Mouse (Mus musculus): ENCODE data around the gene Hsph1.

The Hsph1 gene

DNA sequence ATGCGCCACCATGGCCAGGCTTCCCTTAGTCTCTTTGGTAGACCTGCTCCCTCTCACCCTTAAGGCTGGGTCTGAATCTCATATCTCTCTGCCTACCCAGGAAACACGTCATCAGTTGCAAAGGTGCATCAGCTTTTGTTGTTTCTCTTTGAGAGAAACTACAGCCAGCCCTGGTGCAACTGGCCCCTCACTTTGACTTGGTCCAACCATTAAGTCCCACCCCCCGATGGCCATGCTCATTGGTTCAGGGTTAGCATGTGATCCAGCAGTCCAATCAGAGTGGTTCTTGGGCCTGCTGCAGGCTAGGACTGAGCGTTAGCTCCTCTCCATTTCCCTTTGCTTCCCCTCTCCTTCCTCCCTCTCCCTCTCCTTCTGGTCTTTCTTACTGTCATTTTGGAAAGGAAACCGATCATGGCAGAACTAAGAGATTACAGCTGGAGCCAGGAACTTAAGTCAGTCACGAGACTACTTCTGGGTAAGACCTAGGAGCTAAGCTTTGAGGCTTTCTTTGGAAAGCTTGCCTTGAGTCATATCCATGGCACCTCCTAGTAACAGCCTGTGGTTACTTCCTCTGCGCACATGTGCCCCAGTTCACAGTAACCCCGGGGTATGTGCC lies 5.2 kb upstream of the Hsph1 start:
- DNase-seq = no peak

- no peak for DNase-seq
Measured at GRCm38 (mm10) chr5:149637306-149637705, 1.1 kb upstream of the Hsph1 start.

- DNase-seq = no peak
Measured at GRCm38 (mm10) chr5:149635556-149635955, 620 bp downstream of the Hsph1 start.

DNA sequence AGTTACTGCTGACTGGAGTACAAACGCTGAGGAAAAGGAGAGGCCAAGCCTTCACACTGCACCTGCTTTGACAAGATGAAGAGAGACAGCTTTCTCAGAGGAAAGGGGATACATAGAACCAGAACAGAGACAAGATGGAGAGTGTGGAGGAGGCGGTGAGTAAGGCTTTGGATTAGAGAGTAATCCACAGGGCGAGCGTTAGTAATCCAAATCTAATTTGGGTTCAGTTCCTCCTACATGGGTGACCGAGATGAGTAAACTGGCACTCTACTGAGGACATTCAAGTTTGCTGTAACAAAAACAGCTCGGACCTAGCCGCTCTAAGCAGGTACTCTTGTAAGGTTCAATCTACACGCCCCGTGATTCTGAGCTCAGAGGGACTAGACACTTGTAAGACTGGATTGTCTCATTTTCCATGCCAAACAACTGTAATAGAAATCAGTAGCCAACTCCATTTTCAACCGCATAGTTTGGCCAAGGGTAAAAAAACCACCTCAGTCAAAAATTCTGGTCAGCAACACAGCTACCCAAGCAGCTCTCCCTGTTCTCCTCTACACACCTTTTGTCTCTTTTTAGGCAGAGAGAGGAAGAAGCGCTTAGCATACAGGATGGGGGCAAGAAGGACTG lies 1.7 kb downstream of the Hsph1 start:
- DNase-seq = no peak

GRCm38 (mm10) chr5:149625547-149625946 lies 10.6 kb downstream of the Hsph1 start:
- DNase-seq = no peak

DNA sequence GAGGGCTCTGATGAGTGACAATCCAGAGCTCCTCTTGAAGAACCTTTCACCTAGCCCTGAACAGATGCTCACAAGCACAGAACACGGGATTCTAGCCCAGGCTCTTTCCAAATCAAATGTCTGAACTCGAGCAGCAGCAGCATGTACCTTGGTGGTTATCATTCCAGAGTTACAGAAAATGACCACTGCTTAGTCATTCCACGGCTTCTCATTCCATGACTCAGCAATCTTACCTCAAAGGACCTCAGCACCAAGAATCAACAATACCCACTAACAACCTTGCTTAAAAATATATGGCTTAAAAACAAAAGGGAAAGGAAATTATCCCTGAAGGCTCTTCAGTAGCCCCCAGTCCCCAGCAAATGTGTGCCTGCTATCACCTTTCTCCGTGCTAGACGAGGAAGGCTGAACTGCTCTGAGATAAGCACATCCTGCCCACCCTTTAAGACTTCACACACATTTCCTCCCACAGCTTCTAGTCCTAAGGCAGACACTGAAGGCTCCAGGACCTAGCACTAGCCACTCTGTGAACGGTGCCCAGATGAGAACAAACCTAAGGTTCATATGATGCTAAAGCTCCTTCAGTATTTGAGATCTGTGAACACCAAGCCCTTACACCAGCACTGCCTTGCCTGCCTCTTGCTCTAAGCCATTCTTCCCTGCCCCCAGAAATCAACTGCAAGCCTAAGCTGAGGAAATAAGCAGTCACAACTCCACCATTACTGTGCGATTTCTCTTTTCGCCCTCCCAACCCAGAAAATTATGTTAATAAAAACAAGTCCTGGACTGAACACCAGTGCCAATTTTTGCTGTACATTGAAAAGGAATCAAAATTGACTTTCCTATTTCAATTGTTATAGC lies 12.1 kb downstream of the Hsph1 start:
- DNase-seq = no peak

DNA sequence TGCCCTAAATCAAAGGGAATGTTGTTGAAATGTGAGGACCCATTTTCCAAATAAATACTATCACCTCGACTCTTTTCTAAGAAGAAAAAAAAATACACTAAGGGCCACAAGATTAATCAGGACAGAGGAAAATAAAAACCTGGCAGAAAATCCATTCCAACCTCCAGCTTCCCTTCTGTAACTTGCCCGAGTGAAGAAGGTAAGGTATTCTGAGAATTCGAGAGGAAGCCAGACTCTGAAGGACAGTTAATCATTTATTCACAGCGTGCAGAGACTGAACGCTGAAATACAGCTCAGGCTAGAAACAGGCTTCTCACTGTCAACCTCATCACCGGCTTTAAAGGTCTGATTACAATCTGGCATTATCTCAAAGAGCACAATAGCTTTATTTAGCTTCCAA lies 13.5 kb downstream of the Hsph1 start:
- DNase-seq = no peak

GRCm38 (mm10) chr5:149622152-149622551 lies 14.0 kb downstream of the Hsph1 start:
- no peak for DNase-seq

- no peak for DNase-seq
Measured at GRCm38 (mm10) chr5:149617776-149618425, 18.3 kb downstream of the Hsph1 start.

- no peak for DNase-seq
Measured at GRCm38 (mm10) chr5:149616817-149617216, 19.4 kb downstream of the Hsph1 start.

DNA sequence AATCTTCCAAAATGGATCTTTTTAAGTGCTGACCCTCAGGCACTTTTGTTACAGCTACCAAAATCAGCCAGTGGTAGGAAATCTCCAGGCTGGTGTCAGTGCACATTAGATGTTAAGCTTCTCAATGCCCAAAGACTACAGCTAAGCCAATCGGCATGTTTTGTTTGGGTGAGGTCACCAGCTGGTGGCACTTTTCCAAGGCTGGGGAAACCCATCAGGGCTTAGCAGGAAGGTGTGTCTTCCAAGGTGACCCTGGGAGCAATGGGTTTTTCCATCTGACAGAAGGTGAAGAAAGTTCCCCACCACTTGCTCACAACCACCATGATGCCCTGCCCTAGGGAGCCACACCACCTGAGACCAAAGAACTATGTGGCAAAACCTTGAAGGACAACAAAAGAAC lies 20.0 kb downstream of the Hsph1 start:
- DNase-seq = no peak

- no peak for DNase-seq
Measured at GRCm38 (mm10) chr5:149612740-149613139, 23.4 kb downstream of the Hsph1 start.

DNA sequence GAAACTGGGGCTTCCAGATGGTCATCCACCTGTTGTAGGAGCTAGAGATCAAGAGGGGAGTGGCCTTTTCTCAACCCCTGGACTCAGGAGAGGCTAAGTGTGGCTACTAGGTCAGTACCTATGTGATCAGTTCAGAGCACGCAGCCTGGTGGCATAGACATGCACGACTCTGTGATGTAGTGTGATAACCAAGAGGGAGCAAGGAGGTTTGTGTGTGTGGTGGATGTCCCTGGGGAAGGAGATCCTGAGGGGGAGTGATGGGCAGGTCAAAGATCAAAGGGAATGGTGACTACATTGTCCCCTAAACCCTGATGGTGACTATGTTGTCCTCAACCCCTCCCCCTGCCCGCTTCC lies 24.0 kb downstream of the Hsph1 start:
- no peak for DNase-seq

GRCm38 (mm10) chr5:149611476-149612164 lies 24.6 kb downstream of the Hsph1 start:
- peak; percentile 11 for DNase-seq

DNA sequence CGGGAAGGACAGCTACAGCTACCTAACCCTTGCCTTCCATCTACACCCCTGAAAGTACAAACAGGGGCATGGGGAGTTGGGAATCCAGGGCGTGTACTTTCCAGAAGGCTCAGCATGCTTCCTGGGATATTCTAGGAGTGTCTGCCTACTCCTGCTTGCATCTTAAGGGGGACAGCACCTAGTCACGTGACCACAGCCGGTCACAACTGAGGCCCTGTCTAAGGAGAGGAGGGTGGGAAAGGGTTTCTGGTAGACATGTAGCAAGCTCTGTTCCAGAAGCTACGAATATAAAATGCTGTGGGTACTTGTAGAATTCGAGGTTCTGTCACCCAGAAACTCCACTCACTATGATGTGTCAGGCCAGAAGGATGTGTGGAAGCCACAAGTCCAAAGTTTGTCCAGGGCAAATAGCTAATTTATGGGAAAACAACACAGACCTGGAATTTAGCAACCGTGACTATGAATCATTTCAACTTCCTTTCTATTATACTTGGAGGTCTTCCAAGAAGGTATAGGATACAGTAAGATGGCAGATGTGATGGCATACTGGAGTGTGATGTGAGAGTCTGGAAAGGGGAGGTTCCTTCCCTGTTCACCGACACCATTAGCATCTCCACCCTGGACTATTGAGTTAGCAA lies 29.0 kb downstream of the Hsph1 start:
- DNase-seq = no peak

DNA sequence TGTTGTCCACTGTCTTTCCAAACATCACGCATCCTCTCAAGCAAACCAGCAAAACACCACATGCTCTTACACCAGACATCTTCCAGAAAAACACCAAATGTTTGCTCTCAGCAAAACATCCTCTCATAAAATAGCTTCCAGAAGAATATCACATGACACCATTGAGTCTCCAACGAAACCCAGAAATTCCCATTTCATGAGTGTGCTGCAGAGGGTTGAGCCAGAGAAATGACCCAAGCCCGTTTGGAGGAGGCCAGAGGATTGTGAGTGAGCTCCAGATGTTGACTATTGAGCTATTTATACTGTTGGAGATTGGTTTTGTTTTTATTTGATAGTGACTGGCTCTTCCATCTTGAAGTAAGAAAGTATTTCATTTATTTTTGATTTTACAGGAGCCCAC lies 32.9 kb downstream of the Hsph1 start:
- DNase-seq = no peak

- DNase-seq = no peak
Measured at GRCm38 (mm10) chr5:149601996-149602395, 34.2 kb downstream of the Hsph1 start.

- DNase-seq = no peak
Measured at GRCm38 (mm10) chr5:149597351-149597750, 38.8 kb downstream of the Hsph1 start.

GRCm38 (mm10) chr5:149594215-149594614 lies 42.0 kb downstream of the Hsph1 start:
- no peak for DNase-seq

- DNase-seq = no peak
Measured at GRCm38 (mm10) chr5:149589932-149590331, 46.2 kb downstream of the Hsph1 start.

DNA sequence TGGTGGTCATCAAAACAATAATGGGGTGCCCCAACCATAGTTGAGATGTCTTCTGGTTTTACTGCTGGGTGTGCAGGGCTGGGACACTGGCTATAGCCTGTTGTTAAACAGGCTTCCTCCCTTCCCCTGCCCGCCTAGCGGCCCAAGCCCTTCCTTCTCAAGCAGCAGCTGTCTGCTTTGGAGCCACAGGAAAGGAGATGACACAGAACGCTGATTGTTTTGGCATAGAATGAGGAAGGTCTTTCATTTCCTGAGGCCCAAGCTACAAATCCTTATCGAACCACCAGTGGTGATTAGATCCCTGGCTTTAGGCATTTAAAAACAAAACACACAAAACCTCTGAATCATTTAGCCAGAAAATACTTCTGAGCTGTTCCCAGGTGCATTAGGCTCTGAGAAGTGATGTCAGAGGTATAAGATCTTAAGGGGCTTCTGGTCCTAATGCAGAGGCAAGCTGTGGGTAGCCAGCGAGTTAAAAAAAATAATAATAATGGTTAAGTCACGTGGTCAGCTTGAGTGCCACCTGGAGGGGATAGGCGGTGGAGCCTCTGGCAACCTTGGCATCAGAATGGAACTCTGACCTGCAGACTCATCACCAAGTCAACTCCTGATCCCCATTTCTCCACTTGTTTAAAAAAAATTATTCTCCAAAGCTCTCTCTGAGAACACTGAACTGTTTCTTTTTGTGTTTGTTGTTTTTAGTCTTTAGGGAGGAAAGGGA lies 47.2 kb downstream of the Hsph1 start:
- no peak for DNase-seq
